Mouse (Mus musculus): ENCODE results near the gene Prnd.

The Prnd gene

GRCm38 (mm10) chr2:131987950-131988349 lies 37.3 kb downstream of the Prnd start:
- DNase-seq (ENCODE audit: low spot score) = no peak

GRCm38 (mm10) chr2:131988550-131988949 lies 37.9 kb downstream of the Prnd start:
- DNase-seq (ENCODE audit: low spot score) = no peak

GRCm38 (mm10) chr2:131992487-131992886 lies 41.8 kb downstream of the Prnd start:
- no peak for DNase-seq (ENCODE audit: low spot score)

GRCm38 (mm10) chr2:131993151-131993550 lies 42.5 kb downstream of the Prnd start:
- DNase-seq (ENCODE audit: low spot score) = no peak

- DNase-seq (ENCODE audit: low spot score) = no peak
Measured at GRCm38 (mm10) chr2:131993563-131994088, 43.0 kb downstream of the Prnd start.

GRCm38 (mm10) chr2:131994971-131995370 lies 44.3 kb downstream of the Prnd start:
- no peak for DNase-seq (ENCODE audit: low spot score)

GRCm38 (mm10) chr2:131995742-131996141 lies 45.1 kb downstream of the Prnd start:
- DNase-seq (ENCODE audit: low spot score) = no peak

GRCm38 (mm10) chr2:131996369-131996768 lies 45.7 kb downstream of the Prnd start:
- no peak for DNase-seq (ENCODE audit: low spot score)

- no peak for DNase-seq (ENCODE audit: low spot score)
Measured at GRCm38 (mm10) chr2:131997356-131997755, 46.7 kb downstream of the Prnd start.

GRCm38 (mm10) chr2:132001696-132002334 lies 51.2 kb downstream of the Prnd start:
- no peak for DNase-seq (ENCODE audit: low spot score)

GRCm38 (mm10) chr2:132003916-132004315 lies 53.3 kb downstream of the Prnd start:
- no peak for DNase-seq (ENCODE audit: low spot score)

GRCm38 (mm10) chr2:132004495-132005136 lies 54.0 kb downstream of the Prnd start:
- DNase-seq (ENCODE audit: low spot score) = no peak

- no peak for DNase-seq (ENCODE audit: low spot score)
Measured at GRCm38 (mm10) chr2:132005445-132005844, 54.8 kb downstream of the Prnd start.
